1 mouse cellular context compared by ENCODE assay signal in the genomic region with DNA sequence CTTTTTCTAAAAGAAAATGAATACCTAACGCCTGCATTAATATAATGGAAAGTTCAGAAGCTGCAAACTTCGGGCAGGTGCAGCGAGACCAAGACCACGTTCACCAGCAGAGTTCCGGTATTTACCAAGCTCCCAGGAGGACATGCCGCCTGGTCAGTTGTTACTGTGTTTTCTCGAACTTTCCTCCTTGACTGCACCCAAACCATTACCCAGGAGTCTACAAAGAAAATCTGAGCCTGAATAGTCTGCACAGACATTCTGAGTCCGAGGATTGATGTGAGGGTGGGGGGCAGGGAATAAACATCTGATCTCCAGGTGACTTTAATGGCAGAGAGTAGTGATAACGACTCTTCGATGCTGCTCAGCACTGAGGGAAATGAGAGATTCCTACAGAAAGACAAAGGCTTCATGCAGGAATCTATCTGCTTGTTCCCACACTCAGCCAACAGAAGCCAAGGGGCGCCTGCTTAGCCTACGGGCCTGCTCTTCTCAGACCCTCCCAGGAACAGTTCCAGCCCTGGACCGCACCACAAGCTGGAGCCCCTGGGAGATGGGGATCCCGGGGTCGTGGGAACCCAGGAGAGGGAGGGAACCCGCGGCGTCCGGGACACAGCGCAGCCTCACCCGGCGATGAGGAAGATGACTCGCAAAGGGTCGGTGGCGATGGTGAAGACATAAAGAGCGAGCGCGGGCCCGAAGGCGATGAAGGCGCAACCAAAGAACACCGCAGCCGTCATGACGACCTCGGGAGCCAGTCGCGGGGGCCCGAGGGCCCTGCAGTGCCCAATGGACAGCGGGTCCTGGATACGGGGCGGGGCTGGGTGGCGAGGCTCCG.
TF ChIP-seq lines count a peak whose summit lies in the region.

No protein-coding gene starts in this region.

TF ChIP-seq in MEL, 35 proteins besides CTCF, POLR2A, EP300 and RAD21 (continued from another document):
- TF ChIP-seq KAT2A (conservative IDR thresholded peaks at IDR 0.05; ENCODE audit: low read depth, low read length): no peak
